Mouse (Mus musculus): Measurements from ENCODE around the gene Cct6b. TPM values are rescaled to one million over a fixed set of nuclear protein-coding genes. Genes with fewer than 3 reads are reported as not detected.

Gene Cct6b
- 0.07 and 0.09 TPM in 2 replicates for polyA plus RNA-seq (2012; rRNA removed)

DNA sequence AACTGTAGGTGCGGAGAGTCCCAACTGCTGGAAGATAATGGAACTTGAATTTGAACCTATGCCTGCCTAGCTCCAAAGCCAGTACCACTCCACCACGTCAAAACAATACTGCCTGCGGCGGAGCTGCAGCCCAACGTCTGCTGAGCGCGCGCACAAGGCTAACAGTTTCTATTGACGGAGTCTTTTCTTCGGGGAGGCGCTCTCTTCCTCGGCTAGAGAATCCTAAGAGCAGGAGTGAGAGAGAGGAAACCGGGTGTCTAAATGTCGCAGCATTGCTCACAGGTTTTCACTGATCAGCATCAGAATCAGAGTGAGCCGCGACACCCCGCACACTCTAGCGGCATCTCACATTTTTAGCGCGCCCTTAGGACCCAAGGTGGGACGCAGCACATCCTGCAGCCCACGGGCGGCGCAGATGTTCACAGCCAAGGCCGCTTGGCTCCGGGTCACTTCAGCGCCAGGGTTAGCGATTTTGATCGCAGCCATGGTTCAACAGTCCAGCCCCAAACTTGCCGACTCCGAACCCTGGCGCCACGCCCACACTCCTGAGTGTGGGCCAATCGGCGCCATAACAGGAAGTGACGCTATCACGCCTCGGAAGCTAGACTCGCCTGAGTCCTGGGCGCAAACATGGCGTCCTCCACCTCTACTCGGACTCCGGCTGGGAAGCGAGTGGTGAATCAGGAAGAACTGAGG lies at the start of gene Cct6b, which contains the start of gene Zfp830:
Gene Cct6b, minus strand, starts transcription at position 580 of the 696 bp plus-strand sequence.
Gene Zfp830, plus strand, starts transcription at position 604 of the 696 bp plus-strand sequence.

DNA sequence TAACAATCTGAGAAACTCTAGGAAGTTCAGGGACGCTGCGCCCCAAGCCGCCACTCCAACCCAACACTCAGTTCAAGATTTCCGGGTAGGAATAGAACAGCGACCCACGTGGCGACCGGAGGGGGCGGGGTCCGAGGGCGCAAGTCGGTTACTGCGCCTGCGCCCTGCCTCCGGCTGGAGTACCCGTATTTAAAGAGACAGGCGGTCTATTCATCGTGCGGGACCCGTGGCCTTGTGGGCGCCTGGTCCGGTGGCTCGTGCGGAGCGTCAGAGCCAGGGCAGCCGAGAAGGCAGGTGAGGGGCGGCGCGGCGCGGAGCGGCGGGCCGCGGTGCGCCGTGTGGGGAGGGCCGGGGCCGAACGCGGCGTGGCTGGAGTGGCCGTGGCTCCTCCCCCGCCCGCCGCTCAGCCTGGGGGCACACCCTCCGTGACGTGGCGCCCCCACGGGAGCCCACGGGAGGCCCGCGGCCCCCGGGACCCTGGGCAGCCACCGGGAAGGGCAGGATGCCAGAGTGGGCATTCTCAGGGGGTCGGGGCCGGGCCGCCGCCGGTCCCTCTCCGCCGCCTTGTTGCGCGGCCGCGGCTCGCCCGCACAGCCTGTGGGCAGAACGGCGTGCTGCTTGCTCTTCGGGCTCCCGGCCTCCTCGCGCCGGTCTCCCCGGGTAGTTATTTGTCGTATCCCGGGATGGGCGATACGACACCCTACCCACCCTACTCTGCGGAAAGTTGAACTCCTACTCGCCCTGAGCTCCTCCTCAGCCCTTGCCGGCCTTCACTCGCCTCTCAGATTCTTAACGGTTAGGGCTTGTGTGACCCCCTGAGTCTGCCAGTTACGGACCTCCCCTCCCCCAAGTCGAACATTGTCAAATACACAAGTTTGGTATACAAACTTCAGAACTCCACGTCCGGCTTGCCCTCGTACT lies 17.1 kb upstream of the Cct6b start, which contains the start of gene Lig3:
Gene Lig3, plus strand, starts transcription at position 126 of the 921 bp plus-strand sequence.

Other genes with a start within 250 kb of the Cct6b start
- 11.3 and 12.4 TPM in 2 replicates for gene Zfp830, start within 50 bp of the Cct6b start, polyA plus RNA-seq (2012; rRNA removed)
- 6.1 and 6.9 TPM in 2 replicates for gene Lig3, start 16.8 kb upstream of the Cct6b start, polyA plus RNA-seq (2012; rRNA removed)
- 11.4 and 14.6 TPM in 2 replicates for gene Rffl, start 106.9 kb upstream of the Cct6b start, polyA plus RNA-seq (2012; rRNA removed)
- 2.7 and 3.3 TPM in 2 replicates for gene Rad51d, start 126.3 kb upstream of the Cct6b start, polyA plus RNA-seq (2012; rRNA removed)
- 0.06 and 0.08 TPM in 2 replicates for gene Fndc8, start 127.8 kb upstream of the Cct6b start, polyA plus RNA-seq (2012; rRNA removed)
- gene Nle1, start 144.1 kb upstream of the Cct6b start, polyA plus RNA-seq (2012; rRNA removed), result 24.3 and 27.1 TPM in 2 replicates
- 0.22 and 0.78 TPM in 2 replicates for gene Unc45b, start 146.2 kb upstream of the Cct6b start, polyA plus RNA-seq (2012; rRNA removed)
- gene Slfn5, start 187.0 kb upstream of the Cct6b start, polyA plus RNA-seq (2012; rRNA removed), result 0.69 and 1.2 TPM in 2 replicates
- gene Slfn9, start 227.5 kb upstream of the Cct6b start, polyA plus RNA-seq (2012; rRNA removed), result 4.3 and 5.4 TPM in 2 replicates

Measured in liver, embryonic 14 days (tissue).